Mouse (Mus musculus): Measurements from ENCODE around the gene Eral1. TPM values are rescaled to one million over a fixed set of nuclear protein-coding genes. Genes with fewer than 3 reads are reported as not detected.

The Eral1 gene
- polyA plus RNA-seq, 1 experiment = 6.1 TPM

- TF ChIP-seq GATA1 (IDR thresholded peaks at IDR 0.05; ENCODE audit: low read length) = no peak
These were observed 12.6 kb downstream of the Eral1 start for GRCm38 (mm10) chr11:78067566-78067965.

- no peak for TF ChIP-seq GATA1 (IDR thresholded peaks at IDR 0.05; ENCODE audit: low read length)
These were observed 13.5 kb downstream of the Eral1 start for GRCm38 (mm10) chr11:78066641-78067040.

GRCm38 (mm10) chr11:78065906-78066305, 14.3 kb downstream of the Eral1 start:
- TF ChIP-seq GATA1 (IDR thresholded peaks at IDR 0.05; ENCODE audit: low read length) = peak; percentile 4

DNA sequence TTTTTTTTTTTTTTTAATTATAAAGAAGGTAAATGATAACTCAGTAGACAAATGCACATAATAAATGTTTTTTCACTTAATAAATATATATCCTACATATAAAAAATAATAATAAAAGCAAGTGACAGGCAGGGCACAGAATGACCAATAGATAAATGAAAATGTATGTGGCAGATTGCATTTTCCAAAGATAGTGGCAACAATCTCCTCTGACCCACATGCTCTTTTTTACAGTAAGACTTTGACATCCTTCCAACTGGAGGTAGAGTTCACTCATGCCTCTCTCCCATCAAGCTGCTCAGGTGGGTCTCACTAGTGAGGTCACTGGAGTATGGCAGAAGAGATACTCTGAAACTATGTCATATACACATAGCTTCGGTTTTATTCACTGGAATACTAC, 17.6 kb downstream of the Eral1 start:
- TF ChIP-seq GATA1 (IDR thresholded peaks at IDR 0.05; ENCODE audit: low read length) = no peak

GRCm38 (mm10) chr11:78059833-78060757, 20.1 kb downstream of the Eral1 start:
- no peak for TF ChIP-seq GATA1 (IDR thresholded peaks at IDR 0.05; ENCODE audit: low read length)

DNA sequence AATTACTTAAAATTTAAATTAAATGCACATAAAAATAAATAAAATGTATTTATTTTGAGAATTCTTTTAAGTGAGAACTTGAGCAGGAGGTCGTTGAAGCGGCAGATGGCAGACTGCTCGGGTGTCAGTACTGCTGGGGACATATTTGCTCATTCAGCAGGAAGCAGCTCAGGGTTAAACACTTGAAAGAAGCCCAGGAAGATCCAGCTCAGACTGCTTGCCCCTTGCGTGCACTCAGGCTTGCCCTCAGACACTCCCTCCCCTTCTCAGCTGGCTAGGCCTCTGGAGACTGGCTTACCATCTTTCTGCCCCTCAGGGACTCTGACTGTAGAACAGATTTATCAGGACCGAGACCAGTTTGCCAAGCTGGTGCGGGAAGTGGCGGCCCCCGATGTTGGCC, 23.2 kb downstream of the Eral1 start:
- TF ChIP-seq GATA1 (IDR thresholded peaks at IDR 0.05; ENCODE audit: low read length) = no peak

DNA sequence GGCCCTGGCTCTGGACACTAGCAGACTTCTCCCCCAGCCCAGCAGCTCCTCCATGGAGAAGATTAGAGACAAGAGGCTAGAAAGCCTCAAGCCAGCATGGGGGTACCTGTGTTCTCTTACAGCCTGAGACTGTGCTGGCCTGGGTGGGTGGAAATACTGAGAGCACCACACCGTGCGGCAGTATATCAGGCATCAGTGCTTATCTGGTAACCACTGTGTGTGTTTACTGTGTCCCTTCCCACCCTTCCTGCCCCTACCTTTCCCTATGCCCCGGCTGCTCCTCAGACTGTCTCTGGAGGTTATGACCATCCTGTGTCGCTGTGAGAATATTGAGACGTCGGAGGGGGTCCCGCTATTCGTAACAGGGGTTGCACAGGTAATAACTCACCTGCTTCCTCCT, 27.1 kb downstream of the Eral1 start:
- TF ChIP-seq GATA1 (IDR thresholded peaks at IDR 0.05; ENCODE audit: low read length) = no peak

- no peak for TF ChIP-seq GATA1 (IDR thresholded peaks at IDR 0.05; ENCODE audit: low read length)
These were observed 35.4 kb downstream of the Eral1 start for GRCm38 (mm10) chr11:78044758-78045251.

- no peak for TF ChIP-seq GATA1 (IDR thresholded peaks at IDR 0.05; ENCODE audit: low read length)
These were observed 39.3 kb downstream of the Eral1 start for GRCm38 (mm10) chr11:78040878-78041277.

DNA sequence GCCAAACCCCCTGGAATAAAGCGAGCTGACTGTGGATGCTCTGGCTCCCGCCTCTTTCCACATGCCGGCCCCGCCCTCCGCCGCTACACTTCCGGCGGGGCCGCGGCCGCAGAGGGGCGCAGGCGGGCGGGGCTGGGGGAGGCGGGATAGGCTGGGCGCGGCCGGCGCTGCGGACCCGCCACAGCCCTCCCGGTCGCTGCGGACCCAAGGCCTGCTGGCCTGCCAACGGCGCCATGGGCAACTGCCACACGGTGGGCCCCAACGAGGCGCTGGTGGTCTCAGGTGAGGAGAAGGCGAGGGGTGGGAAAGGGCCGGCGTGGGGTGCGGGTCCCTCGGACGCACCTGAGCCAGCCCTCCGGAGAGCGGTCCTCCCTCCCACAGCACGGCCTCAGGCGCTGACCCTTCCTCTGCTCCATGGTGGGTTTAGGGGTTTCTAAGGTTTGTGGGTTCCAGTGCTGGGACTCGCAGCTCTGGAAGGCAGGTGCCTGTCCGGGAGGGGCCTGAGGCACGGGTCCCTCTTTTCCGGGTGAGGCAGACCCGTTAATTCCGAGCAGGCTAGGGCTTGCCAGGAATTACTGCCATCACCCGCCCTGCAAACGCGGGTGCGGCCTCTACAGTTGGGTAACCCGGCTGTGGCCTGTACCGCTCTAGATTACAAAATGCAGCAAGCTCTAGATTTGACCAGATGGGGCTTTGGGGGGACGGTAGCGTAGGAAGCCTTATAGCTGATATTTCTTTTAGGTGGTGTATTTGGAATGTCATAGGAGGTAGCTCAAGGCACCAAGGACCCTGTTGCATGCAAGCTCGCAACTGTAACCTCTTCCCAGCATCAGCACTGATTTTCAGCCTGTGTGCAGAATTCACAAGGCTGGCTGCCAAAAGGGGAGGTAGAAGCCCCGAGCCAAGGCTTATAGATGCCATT, 42.1 kb downstream of the Eral1 start, which contains the start of gene Flot2:
Gene Flot2 (plus strand): TSS at position 101 of the 922 bp plus-strand sequence.
- TF ChIP-seq GATA1 (IDR thresholded peaks at IDR 0.05; ENCODE audit: low read length) = no peak

DNA sequence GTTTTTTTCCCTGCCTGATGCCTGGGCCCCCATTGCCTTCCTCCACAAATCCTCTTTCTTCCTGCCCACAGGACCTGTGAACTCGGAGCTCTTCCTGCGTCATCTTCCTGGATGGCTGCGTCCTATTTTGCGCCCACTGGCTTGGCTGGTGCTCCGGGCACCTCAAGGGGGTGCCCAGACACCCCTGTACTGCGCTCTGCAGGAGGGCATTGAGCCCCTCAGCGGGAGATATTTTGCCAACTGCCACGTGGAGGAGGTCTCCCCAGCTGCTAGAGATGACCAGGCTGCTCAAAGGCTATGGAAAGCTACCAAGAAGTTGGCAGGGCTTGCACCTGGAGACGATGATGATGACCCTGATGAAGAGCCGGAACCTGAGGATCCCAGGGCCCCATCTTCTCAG, 43.4 kb downstream of the Eral1 start:
- no peak for TF ChIP-seq GATA1 (IDR thresholded peaks at IDR 0.05; ENCODE audit: low read length)

- no peak for TF ChIP-seq GATA1 (IDR thresholded peaks at IDR 0.05; ENCODE audit: low read length)
These were observed 46.1 kb downstream of the Eral1 start for GRCm38 (mm10) chr11:78033931-78034617.

GRCm38 (mm10) chr11:78032809-78033195, 47.4 kb downstream of the Eral1 start:
- TF ChIP-seq GATA1 (IDR thresholded peaks at IDR 0.05; ENCODE audit: low read length) = no peak

- TF ChIP-seq GATA1 (IDR thresholded peaks at IDR 0.05; ENCODE audit: low read length) = no peak
These were observed 48.0 kb downstream of the Eral1 start, which contains the start of gene Dhrs13 for GRCm38 (mm10) chr11:78031947-78032808. Dhrs13 (plus strand) TSS chr11:78032280.

Data from G1E-ER4 (cell line).